Mouse (Mus musculus) stomach, embryonic 14.5 days (tissue): Measurements from ENCODE around the gene Lipe. TPM values are rescaled to one million over a fixed set of nuclear protein-coding genes. Genes with fewer than 3 reads are reported as not detected.
"Not testable (repeated sequence)": the region's sequence is repeated elsewhere in the genome, so short reads cannot be mapped to it uniquely, and the experiment has no call there.

Experiments used
- ATAC-seq: fragments of 200-750 bp; cut with Nextera tagmentation; 2 replicates; pipeline ENCODE4 v1.8.0; 2017; ENCODE audit warnings: low read depth, moderate TSS enrichment; ENCODE audit not compliant: insufficient number of reproducible peaks, insufficient read depth, low FRiP score
- H3K27ac ChIP-seq: fragments of 300-500 bp; sonication (generic); 2 replicates; pipeline ENCODE4 v1.5.1; 2014; ENCODE audit warnings: mild to moderate bottlenecking, low read length, moderate library complexity, mixed read lengths
- H3K27me3 ChIP-seq: fragments of 300-500 bp; sonication (generic); 2 replicates; pipeline ENCODE4 v1.6.1; 2014; ENCODE audit warnings: low read length, control low read depth, mixed read lengths; ENCODE audit not compliant: control insufficient read depth, insufficient read depth
- H3K36me3 ChIP-seq: fragments of 300-500 bp; sonication (generic); 2 replicates; pipeline ENCODE4 v1.6.1; 2014; ENCODE audit warnings: mild to moderate bottlenecking, control low read depth, low read length, moderate library complexity, mixed read lengths; ENCODE audit not compliant: control insufficient read depth, insufficient read depth
- H3K4me1 ChIP-seq: fragments of 300-500 bp; sonication (generic); 2 replicates; pipeline ENCODE4 v1.6.1; 2014; ENCODE audit warnings: low read length, control low read depth, mixed read lengths; ENCODE audit not compliant: control insufficient read depth, insufficient read depth
- H3K4me2 ChIP-seq: fragments of 300-500 bp; sonication (generic); replicated peaks from 2 replicates; pipeline ENCODE4 v1.6.1; 2014; ENCODE audit warnings: low read depth, low read length, control low read depth
- H3K4me3 ChIP-seq: fragments of 300-500 bp; sonication (generic); 2 replicates; pipeline ENCODE4 v1.5.1; 2014; ENCODE audit warnings: low read depth, low read length, control low read depth
- H3K9ac ChIP-seq: fragments of 300-500 bp; sonication (generic); replicated peaks from 2 replicates; pipeline ENCODE4 v1.6.1; 2014; ENCODE audit warnings: low read depth, mild to moderate bottlenecking, control low read depth, low read length, moderate library complexity, mixed read lengths
- H3K9me3 ChIP-seq: fragments of 300-500 bp; sonication (generic); 2 replicates; pipeline ENCODE4 v1.6.1; 2016; ENCODE audit warnings: low read depth, low read length, control low read depth; ENCODE audit not compliant: control insufficient read depth
- WGBS: fragments of 180-500 bp; shearing (Covaris S2); extraction: QIAGEN DNeasy Blood & Tissue Kit; methylation state at CpG from one replicate; pipeline ENCODE4 v1.1.7; 2014; 5-methylcytosine and 5-hydroxymethylcytosine counted together
- polyA plus RNA-seq: library from polyadenylated mRNA; unstranded; fragments of >200 nt; fragmentation: Nextera tagmentation; extraction: Ambion mirVana; gene quantifications from 2 replicates; pipeline ENCODE4 v1.2.1, GENCODE M21; 2014

Lipe gene
- polyA plus RNA-seq, 1 experiment from 2014 or later: 3.7 TPM

DNA sequence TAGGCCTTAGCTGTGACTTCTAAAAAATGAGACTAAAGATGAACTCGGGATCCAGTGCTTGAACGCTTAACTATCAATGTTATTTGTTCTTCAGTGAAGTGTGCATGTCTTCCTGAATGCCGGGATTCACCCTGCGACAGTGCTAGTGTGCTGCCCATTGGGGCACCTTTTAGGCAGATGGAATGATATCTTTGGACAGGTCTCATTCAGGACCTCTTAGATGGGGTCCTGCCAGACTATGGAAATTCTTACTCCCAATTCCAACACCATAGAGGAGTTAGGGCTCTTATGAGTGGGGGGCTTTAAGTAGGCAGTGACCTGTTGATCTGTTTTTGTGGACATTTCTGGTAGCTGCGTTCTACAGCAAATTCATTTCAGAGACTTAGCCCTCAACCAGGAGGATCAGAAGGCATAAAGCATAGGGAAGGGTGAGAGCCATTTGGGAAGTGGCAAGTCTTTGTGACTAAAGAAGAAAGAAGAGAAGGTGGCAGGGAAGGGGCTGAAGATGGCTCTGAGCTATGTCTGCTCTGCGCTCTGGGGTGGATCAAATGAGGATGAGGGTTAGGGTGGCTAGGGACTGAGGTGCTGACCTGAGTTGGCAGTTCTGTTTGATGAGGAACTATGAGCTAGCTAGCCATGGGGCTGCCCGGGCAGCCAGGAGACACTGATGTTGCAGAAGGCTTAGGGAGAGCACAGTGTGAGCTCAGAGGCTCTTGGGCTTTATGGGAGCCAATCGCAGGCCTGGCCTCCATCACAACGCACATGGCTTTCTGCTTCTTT, 35.5 kb upstream of the Lipe start:
- no peak for ATAC-seq

DNA sequence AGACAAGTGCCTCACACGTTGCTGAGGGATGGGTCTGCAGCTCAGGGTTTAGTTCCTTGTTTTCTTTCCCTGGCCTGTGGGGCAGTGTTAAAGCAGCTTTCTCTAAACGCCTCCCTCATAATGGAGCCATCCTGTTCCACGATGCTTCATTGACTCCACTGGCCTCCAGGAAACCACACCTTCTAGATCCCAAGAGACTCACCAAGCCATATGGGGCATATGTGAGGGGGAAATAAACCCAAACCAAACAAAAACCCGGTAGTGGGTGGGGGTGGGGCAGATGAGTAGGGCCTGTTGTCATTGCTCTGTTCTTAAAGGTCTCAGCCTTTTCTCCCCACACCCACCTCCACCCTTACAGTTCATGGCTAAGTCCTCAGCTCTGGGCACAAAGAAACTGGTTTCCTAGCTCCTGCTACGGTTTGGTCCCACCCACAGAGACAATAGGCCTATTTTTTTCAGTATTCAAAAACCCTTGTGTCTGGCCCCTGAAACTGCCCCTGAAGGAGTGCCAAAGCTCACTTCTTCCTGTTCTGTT, 34.6 kb upstream of the Lipe start:
- 23% methylated on average over 5 of the region's 5 CpGs for WGBS
- Histone ChIP-seq H3K27ac (peak overlapping the region; percentile 66; the same call in 1 of the 2 replicates), H3K9ac (no peak overlapping the region), H3K4me3 (no peak overlapping the region), H3K27me3 (no peaks in the 10 kb centered on the region), H3K36me3 (no peaks in the 10 kb centered on the region), H3K4me2 (no peak overlapping the region), H3K4me1 (peaks cover 10% of the 10 kb centered on the region; the same call in 1 of the 2 replicates), H3K9me3 (no peaks in the 10 kb centered on the region)
- ATAC-seq: peak; percentile 73

More for the DNA sequence above, 35.5 kb upstream of the Lipe start:
- Histone ChIP-seq H3K4me3 (no peak overlapping the region), H3K27ac (peak overlapping the region; percentile 66; the same call in 1 of the 2 replicates), H3K9ac (no peak overlapping the region), H3K4me1 (peaks cover 10% of the 10 kb centered on the region; the same call in 1 of the 2 replicates), H3K27me3 (no peaks in the 10 kb centered on the region), H3K4me2 (no peak overlapping the region), H3K9me3 (no peaks in the 10 kb centered on the region), H3K36me3 (no peaks in the 10 kb centered on the region)
- WGBS: 82% methylated on average over 9 of the region's 9 CpGs

DNA sequence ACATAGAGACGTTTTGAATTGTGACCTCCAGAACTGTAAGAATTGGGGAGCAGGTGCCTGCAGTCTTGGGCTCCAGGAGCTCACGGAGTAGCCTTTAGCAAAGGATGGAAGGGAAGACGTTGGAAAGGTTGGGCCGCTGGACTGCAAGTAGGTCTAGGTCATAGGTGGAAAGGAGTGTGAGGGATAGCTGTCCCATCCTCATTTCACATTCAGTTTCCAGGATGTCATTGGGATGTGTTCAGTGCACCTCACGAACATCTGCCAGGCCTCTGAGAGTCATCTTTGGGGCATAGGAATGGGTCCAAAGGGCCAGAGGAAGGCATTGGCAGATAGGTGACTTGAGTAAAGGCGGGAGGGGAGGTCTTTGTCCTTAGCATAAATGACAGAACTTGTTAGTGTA, 33.9 kb upstream of the Lipe start:
- no peak for ATAC-seq
- H3K27me3 ChIP-seq: no peaks in the 10 kb centered on the region
- no peak overlapping the region for H3K4me2 ChIP-seq
- H3K36me3 ChIP-seq: no peaks in the 10 kb centered on the region
- H3K4me3 ChIP-seq: no peak overlapping the region
- no peak overlapping the region for H3K9ac ChIP-seq
- H3K9me3 ChIP-seq: no peaks in the 10 kb centered on the region
- peak overlapping the region; percentile 66; the same call in 1 of the 2 replicates for H3K27ac ChIP-seq
- WGBS: 89% methylated on average over 6 of the region's 6 CpGs
- peaks cover 10% of the 10 kb centered on the region; the same call in 1 of the 2 replicates for H3K4me1 ChIP-seq

DNA sequence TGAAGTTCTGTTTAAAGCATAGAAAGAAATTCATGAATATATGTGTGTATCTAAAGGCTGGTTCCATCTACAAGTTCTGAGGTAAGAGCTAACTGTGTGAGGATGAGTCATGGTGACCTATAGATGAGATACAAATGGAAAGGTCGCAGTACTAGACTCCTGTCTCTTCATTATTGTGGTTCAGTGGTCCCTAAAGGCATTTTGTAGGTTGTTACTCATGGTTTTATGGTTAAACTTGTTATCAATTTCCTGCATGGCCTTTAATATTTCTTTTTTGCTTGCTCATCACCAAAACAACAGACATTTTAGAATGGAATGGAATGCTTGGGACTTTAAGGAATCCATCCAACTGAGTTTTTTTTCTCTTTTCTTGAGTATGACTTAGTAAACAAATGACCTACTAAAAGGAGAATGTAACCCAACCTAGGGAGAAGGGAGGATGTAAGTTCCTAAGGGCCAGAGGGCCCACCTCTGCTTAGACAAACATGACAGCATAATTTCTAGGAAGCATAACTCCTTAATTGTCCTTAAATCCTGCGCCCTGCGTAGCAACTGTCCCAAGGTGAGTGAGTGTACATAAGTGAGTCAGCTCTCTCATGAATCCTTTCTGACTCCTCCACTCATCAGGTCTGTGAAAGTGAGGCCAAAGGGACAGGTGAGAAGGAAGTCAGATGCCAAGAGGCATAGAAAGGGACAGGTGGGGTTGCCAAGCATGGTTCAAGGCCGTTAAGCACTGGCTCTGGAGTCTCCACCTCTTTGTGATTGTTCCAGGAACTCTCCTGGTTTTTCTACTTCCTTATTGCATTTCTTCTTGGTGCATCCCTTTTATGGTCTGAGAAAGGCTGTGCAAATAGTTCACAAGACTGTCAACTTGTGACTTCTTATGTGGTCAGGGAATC, 31.6 kb upstream of the Lipe start:
- 68% methylated on average over 4 of the region's 4 CpGs for WGBS
- H3K4me3 ChIP-seq: no peak overlapping the region
- ATAC-seq: no peak
- H3K27ac ChIP-seq: peak overlapping the region; percentile 4; the same call in 1 of the 2 replicates
- no peak overlapping the region for H3K9ac ChIP-seq
- no peaks in the 10 kb centered on the region for H3K36me3 ChIP-seq
- no peak overlapping the region for H3K4me2 ChIP-seq
- no peaks in the 10 kb centered on the region for H3K9me3 ChIP-seq
- no peaks in the 10 kb centered on the region for H3K27me3 ChIP-seq
- peaks cover 10% of the 10 kb centered on the region; the same call in 1 of the 2 replicates for H3K4me1 ChIP-seq

DNA sequence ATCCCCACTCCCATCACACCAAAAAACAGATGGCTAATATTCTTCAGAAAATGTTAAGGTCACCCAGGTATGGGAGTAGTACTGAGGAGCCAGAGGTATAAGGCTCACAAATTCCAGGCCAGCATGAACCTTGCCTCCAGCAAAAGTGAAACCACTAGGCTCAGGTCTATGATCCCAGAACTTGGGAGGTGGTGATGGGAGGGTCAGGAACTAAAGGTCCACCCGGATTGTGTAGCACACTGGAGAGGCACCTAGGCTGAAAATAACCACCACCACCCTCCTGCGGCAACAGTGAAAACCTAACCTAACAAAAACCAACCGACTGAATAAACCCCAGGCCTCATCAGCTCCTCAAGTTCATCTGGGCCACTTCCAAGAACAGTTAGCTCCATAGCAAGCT, 29.8 kb upstream of the Lipe start:
- Histone ChIP-seq H3K4me3 (no peak overlapping the region), H3K9ac (no peak overlapping the region), H3K4me1 (peaks cover 5% of the 10 kb centered on the region; the same call in 1 of the 2 replicates), H3K36me3 (no peaks in the 10 kb centered on the region), H3K27ac (no peak overlapping the region), H3K4me2 (no peak overlapping the region), H3K9me3 (no peaks in the 10 kb centered on the region), H3K27me3 (no peaks in the 10 kb centered on the region)
- no peak for ATAC-seq
- 90% methylated on average over 3 of the region's 3 CpGs for WGBS

DNA sequence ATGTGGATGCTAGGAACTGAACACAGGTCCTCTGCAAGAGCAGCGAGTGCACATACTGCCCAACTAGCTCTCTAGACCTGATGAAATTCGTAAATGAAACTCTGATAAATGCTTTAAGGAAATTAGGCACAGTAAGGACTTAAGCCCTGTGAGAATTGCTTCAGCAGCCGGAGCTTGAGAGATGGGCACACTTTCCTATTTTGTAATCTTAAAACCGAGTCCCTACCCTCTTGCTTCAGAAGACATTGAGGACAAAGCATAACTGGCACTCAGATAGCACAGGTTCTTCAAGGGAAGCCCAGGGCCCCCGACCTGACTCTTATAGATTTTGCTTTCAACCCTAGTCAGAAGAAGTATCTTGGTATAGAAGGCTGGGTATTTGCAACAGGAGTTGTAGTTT, 28.6 kb upstream of the Lipe start:
- no peaks in the 10 kb centered on the region for H3K36me3 ChIP-seq
- no peak overlapping the region for H3K4me2 ChIP-seq
- ATAC-seq: no peak
- no peak overlapping the region for H3K27ac ChIP-seq
- H3K4me3 ChIP-seq: no peak overlapping the region
- H3K27me3 ChIP-seq: no peaks in the 10 kb centered on the region; the same call in 1 of the 2 replicates
- no peaks in the 10 kb centered on the region for H3K4me1 ChIP-seq
- 85% methylated on average over 5 of the region's 5 CpGs for WGBS
- no peak overlapping the region for H3K9ac ChIP-seq
- no peaks in the 10 kb centered on the region for H3K9me3 ChIP-seq

DNA sequence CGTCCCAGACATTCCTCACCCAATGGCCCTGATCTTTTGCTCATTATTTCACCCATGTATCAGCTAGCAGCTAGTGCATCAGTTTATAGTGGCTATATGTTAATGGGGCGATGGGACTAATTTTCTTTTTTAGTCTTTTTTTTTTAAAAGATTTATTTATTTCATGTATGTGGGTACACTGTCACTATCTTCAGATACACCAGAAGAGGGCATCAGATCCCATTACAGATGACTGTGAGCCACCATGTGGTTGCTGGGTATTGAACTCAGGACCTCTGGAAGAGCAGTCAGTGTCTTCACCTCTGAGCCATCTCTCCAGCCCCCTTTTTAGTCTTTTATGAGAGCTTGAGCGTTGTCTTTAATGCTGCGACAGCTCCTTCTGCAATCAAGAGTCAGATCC, 27.9 kb upstream of the Lipe start:
- H3K4me3 ChIP-seq, H3K27ac ChIP-seq, ATAC-seq, H3K27me3 ChIP-seq, H3K9ac ChIP-seq, H3K36me3 ChIP-seq, H3K9me3 ChIP-seq, H3K4me1 ChIP-seq, H3K4me2 ChIP-seq: not testable (repeated sequence)
- WGBS: 90% methylated on average over 4 of the region's 4 CpGs

DNA sequence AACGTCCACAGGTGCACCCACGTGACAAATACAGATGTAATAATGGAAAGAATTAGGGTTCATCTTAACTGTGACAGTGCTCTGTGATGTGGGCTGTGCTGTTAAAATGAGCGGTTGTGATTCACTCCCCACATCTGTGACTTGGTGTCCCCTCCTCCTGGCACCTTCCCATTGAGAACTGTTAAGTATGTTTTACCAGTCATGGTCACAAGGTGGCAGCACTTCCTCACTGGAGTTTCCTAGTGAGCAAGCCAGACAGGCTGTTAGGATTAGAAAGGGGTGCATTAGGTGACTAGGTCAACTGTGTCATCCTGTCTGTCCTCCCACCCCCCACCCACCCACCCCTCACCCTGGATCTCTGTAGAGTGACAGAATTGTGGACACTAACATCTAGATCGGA, 25.9 kb upstream of the Lipe start:
- no peak; the same call in 1 of the 2 replicates for ATAC-seq
- Histone ChIP-seq H3K9me3 (no peaks in the 10 kb centered on the region), H3K9ac (no peak overlapping the region), H3K4me3 (no peak overlapping the region), H3K27ac (no peak overlapping the region), H3K36me3 (no peaks in the 10 kb centered on the region), H3K4me1 (no peaks in the 10 kb centered on the region), H3K27me3 (no peaks in the 10 kb centered on the region; the same call in 1 of the 2 replicates), H3K4me2 (no peak overlapping the region)
- WGBS: 34% methylated on average over 4 of the region's 4 CpGs
